Mouse (Mus musculus) liver, adult 2 months (tissue): ENCODE measurements around the gene Aqr. TPM values are rescaled to one million over a fixed set of nuclear protein-coding genes. Genes with fewer than 3 reads are reported as not detected.

Source experiments
- DNase-seq: peaks from one replicate; pipeline ENCODE4 v3.0.0-alpha.2; 2011; ENCODE audit warnings: low read depth, low spot score; ENCODE audit errors: extremely low read depth
- H3K27ac ChIP-seq: fragments of 200-500 bp; replicated peaks from 2 replicates; pipeline ENCODE4 v1.5.1; 2012; ENCODE audit warnings: low read depth, mild to moderate bottlenecking, control low read depth, inconsistent platforms, low read length; ENCODE audit not compliant: insufficient read depth
- H3K27me3 ChIP-seq: fragments of 200-500 bp; 2 replicates; pipeline ENCODE4 v1.6.1; 2012; ENCODE audit warnings: mild to moderate bottlenecking, moderate library complexity, low read length, inconsistent platforms; ENCODE audit not compliant: control insufficient read depth, insufficient read depth
- H3K36me3 ChIP-seq: fragments of 200-500 bp; 2 replicates; pipeline ENCODE4 v1.6.1; 2012; ENCODE audit warnings: low read length, inconsistent platforms; ENCODE audit not compliant: control insufficient read depth, insufficient read depth
- H3K4me1 ChIP-seq: fragments of 200-500 bp; 2 replicates; pipeline ENCODE4 v1.6.1; 2011; ENCODE audit warnings: low read length; ENCODE audit not compliant: control insufficient read depth, insufficient read depth
- H3K4me3 ChIP-seq: fragments of 200-500 bp; 2 replicates; pipeline ENCODE4 v1.5.1; 2011; ENCODE audit warnings: low read depth, mild to moderate bottlenecking, control low read depth, low read length, moderate library complexity; ENCODE audit not compliant: insufficient read depth
- H3K79me2 ChIP-seq: fragments of 200-500 bp; 2 replicates; pipeline ENCODE4 v1.6.1; 2012; ENCODE audit warnings: inconsistent platforms, mild to moderate bottlenecking, low read length, moderate library complexity; ENCODE audit not compliant: control insufficient read depth, insufficient read depth
- H3K9ac ChIP-seq: fragments of 200-500 bp; 2 replicates; pipeline ENCODE4 v1.6.1; 2012; ENCODE audit warnings: low read depth, mild to moderate bottlenecking, control low read depth, inconsistent platforms, low read length
- CTCF ChIP-seq: fragments of 200-500 bp; IDR thresholded peaks from 2 replicates; pipeline ENCODE4 v1.5.1; 2011; ENCODE audit warnings: low read depth, low read length, control low read depth
- POLR2A ChIP-seq: fragments of 200-500 bp; IDR thresholded peaks from 2 replicates; pipeline ENCODE4 v1.6.1; 2011; ENCODE audit warnings: low read length, control low read depth; ENCODE audit not compliant: insufficient read depth; ENCODE audit errors: extremely low read depth
- WGBS: fragments of 180-500 bp; shearing (Covaris S2); methylation state at CpG from one replicate; pipeline ENCODE4 v1.1.7; 2018; 5-methylcytosine and 5-hydroxymethylcytosine counted together
- polyA plus RNA-seq: library from polyadenylated mRNA; depleted of rRNA; stranded (reverse); fragments of >200 nt; gene quantifications from 2 replicates; pipeline ENCODE4 v1.2.3, GENCODE M21; 2012
- total RNA-seq: library from RNA; depleted of rRNA; stranded (reverse); fragments of >200 nt; gene quantifications from 2 replicates; pipeline ENCODE4 v1.2.3, GENCODE M21; 2014

Gene Aqr
- total and polyA plus RNA-seq, 2 experiments = 8.5 to 11.9 TPM

- no peaks in the 10 kb centered on the region for H3K36me3 ChIP-seq
- TF ChIP-seq CTCF (no peak), POLR2A (no peak)
- H3K27ac ChIP-seq = no peak overlapping the region
- no peaks in the 10 kb centered on the region for H3K79me2 ChIP-seq
- DNase-seq = no peak
- 80% methylated on average over 2 of the region's 2 CpGs for WGBS
- no peak overlapping the region for H3K4me3 ChIP-seq
- no peak overlapping the region for H3K9ac ChIP-seq
- H3K27me3 ChIP-seq = no peaks in the 10 kb centered on the region
- H3K4me1 ChIP-seq = no peaks in the 10 kb centered on the region
Observed at GRCm38 (mm10) chr2:114071876-114072275, 114.9 kb downstream of the Aqr start.

DNA sequence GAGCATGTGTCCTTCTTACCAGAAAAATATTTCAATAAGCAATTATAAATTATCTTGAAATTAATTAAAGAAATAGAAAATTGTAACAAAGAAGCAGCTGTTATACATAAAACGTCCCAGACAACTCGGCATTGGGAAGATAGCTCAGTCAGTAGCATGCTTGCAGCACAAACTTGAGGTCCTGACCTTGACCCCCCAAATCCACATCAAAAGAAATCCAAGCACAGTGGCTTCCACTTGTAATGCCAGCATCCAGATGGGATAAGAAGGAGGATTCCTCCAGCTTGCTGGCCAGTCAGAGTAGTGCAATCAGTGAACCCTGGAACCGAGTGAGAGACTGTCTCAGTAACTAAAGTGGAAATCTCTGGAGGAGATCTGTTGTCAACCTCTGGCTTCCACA, 120.6 kb downstream of the Aqr start:
- Histone ChIP-seq H3K4me1 (no peaks in the 10 kb centered on the region), H3K27me3 (no peaks in the 10 kb centered on the region), H3K27ac (no peak overlapping the region), H3K4me3 (no peak overlapping the region), H3K9ac (no peak overlapping the region), H3K79me2 (no peaks in the 10 kb centered on the region), H3K36me3 (no peaks in the 10 kb centered on the region)
- no peak for DNase-seq
- TF ChIP-seq CTCF (no peak), POLR2A (no peak)
- 81% methylated on average over 3 of the region's 3 CpGs for WGBS

- H3K79me2 ChIP-seq = no peaks in the 10 kb centered on the region
- no peak overlapping the region for H3K4me3 ChIP-seq
- DNase-seq = no peak
- H3K36me3 ChIP-seq = no peaks in the 10 kb centered on the region
- WGBS = 75% methylated on average over 2 of the region's 2 CpGs
- H3K4me1 ChIP-seq = no peaks in the 10 kb centered on the region
- no peak for TF ChIP-seq CTCF
- no peak for TF ChIP-seq POLR2A
- no peaks in the 10 kb centered on the region for H3K27me3 ChIP-seq
- no peak overlapping the region for H3K27ac ChIP-seq
- H3K9ac ChIP-seq = no peak overlapping the region
Observed at GRCm38 (mm10) chr2:114064004-114064403, 122.8 kb downstream of the Aqr start.

GRCm38 (mm10) chr2:114060071-114060591, 126.7 kb downstream of the Aqr start:
- Histone ChIP-seq H3K79me2 (no peaks in the 10 kb centered on the region), H3K4me3 (no peak overlapping the region), H3K4me1 (peaks cover 4% of the 10 kb centered on the region), H3K27me3 (no peaks in the 10 kb centered on the region), H3K36me3 (no peaks in the 10 kb centered on the region), H3K9ac (no peak overlapping the region), H3K27ac (no peak overlapping the region)
- no peak for DNase-seq
- 71% methylated on average over 6 of the region's 6 CpGs for WGBS
- TF ChIP-seq POLR2A (no peak), CTCF (no peak)

DNA sequence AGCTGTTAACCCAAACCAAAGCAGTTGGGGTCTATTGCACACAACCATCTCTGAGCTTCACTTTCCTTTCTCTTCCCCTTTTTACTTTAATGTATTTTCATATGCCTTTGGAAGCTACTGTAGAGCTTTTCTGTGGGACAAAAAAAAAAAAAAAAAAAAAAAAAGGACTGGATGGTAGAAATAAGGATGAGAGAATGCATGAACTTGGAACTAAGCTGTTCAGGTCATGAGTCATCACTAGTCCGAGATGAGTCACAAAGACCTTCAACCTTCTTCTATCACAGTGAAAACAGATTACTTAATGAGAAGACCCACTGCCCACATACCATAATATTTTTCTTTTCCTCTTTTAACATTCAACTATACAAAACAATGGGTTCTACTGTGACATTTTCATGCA, 127.2 kb downstream of the Aqr start:
- H3K36me3 ChIP-seq = no peaks in the 10 kb centered on the region
- no peaks in the 10 kb centered on the region for H3K27me3 ChIP-seq
- H3K9ac ChIP-seq = no peak overlapping the region
- H3K4me3 ChIP-seq = no peak overlapping the region
- DNase-seq = no peak
- TF ChIP-seq CTCF (no peak), POLR2A (no peak)
- H3K79me2 ChIP-seq = no peaks in the 10 kb centered on the region
- 33% methylated on average over 1 of the region's 1 CpGs for WGBS
- H3K27ac ChIP-seq = no peak overlapping the region
- H3K4me1 ChIP-seq = peaks cover 4% of the 10 kb centered on the region

DNA sequence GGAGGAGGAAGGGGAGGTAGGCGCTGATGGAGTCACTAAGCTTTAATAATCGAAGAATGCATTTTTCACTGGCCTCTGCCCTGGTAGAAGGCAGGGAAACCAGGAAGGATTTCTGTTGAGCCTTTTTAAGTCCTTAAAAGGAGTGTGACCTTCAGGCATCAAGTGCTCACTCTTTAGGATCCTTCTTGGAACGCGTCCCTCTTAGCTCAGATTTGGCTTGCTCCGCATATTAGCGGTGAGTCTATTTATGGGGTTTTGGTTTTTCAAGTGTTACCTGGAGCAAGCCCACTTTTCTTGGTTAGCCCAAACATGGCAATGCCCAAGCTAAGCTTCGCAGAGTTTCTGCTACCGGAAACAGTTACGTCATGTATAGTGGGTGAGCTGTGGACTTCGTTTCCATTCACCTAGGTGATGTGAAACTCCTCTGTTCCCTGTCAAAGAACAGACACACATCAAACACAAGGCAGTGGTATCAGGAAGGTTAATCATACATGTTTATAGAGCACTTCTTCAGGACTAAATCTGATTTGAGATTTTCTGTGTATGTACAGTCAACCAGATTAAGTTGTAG, 128.5 kb downstream of the Aqr start:
- Histone ChIP-seq H3K4me3 (no peak overlapping the region), H3K36me3 (no peaks in the 10 kb centered on the region), H3K79me2 (no peaks in the 10 kb centered on the region), H3K9ac (no peak overlapping the region), H3K27me3 (no peaks in the 10 kb centered on the region), H3K4me1 (peaks cover 4% of the 10 kb centered on the region), H3K27ac (no peak overlapping the region)
- no peak for TF ChIP-seq POLR2A
- no peak for TF ChIP-seq CTCF
- DNase-seq = no peak
- WGBS = 92% methylated on average over 10 of the region's 10 CpGs
